Mouse (Mus musculus): ENCODE measurements around the gene Vezt. TPM values are rescaled to one million over a fixed set of nuclear protein-coding genes. Genes with fewer than 3 reads are reported as not detected.
A peak's percentile ranks its signal among the peaks of the same experiment; 100 is the strongest.

Gene Vezt
- total and polyA plus RNA-seq, 3 experiments, result 9.5 to 13.5 TPM; not detected in 1

GRCm38 (mm10) chr10:93912136-93912855 lies 123.3 kb downstream of the Vezt start (continued):
- TF ChIP-seq TAL1 (IDR thresholded peaks at IDR 0.05; ENCODE audit: low read length) (peak; percentile 58), ZC3H11A (IDR thresholded peaks at IDR 0.05; ENCODE audit: low read depth, low read length) (no peak), ETS1 (IDR thresholded peaks at IDR 0.05; ENCODE audit: low read depth, low read length) (peak; percentile 95)

- Histone ChIP-seq H3K36me3 (ENCODE audit: control insufficient read depth in 1 of 2, insufficient read depth in 2 of 2, low read length in 2 of 2) (peaks cover 0 to 37% of the 10 kb centered on the region in 2 experiments; a peak in 2 of 4 replicates), H3K4me1 (ENCODE audit: control insufficient read depth in 1 of 2, insufficient read depth in 2 of 2, low read length in 2 of 2) (peaks cover 22 to 37% of the 10 kb centered on the region in 2 experiments), H3K9ac (ENCODE audit: control insufficient read depth, low read depth, low read length, poor library complexity, severe bottlenecking) (peak overlapping the region; percentile 63), H3K4me3 (ENCODE audit: control insufficient read depth in 1 of 2, insufficient read depth in 1 of 2, low read depth in 2 of 2, low read length in 2 of 2) (peak overlapping the region in 1 of 2 experiments; percentile 34; a peak in 2 of 4 replicates), H3K79me2 (ENCODE audit: control insufficient read depth, insufficient read depth, low read length, poor library complexity) (no peaks in the 10 kb centered on the region; the same call in 1 of the 2 replicates), H3K27ac (ENCODE audit: control insufficient read depth, low read depth, low read length) (peak overlapping the region; percentile 91), H3K27me3 (ENCODE audit: control insufficient read depth in 1 of 2, insufficient read depth in 2 of 2, low read length in 2 of 2) (no peaks in the 10 kb centered on the region), H3K9me3 (replicated peaks; ENCODE audit: insufficient read depth, low read length) (no peaks in the 10 kb centered on the region)
- TF ChIP-seq MAFK (IDR thresholded peaks at IDR 0.05; ENCODE audit: borderline replicate concordance, low read depth, low read length) (no peak), POLR2AphosphoS5 (IDR thresholded peaks at IDR 0.05; ENCODE audit: borderline replicate concordance, low read depth, low read length) (no peak), EP300 (IDR thresholded peaks at IDR 0.05; ENCODE audit: low read depth in 1 of 2, low read length in 2 of 2) (peak; percentile 73 to 79), JUND (IDR thresholded peaks at IDR 0.05; ENCODE audit: low read depth, low read length) (peak; percentile 76; the same call in 1 of the 2 replicates), MYC (IDR thresholded peaks at IDR 0.05; ENCODE audit: low read depth, low read length) (peak; percentile 90), USF2 (IDR thresholded peaks at IDR 0.05; ENCODE audit: borderline replicate concordance in 1 of 2, insufficient read depth in 1 of 2, low read depth in 1 of 2, low read length in 2 of 2) (no peak), RCOR1 (IDR thresholded peaks at IDR 0.05; ENCODE audit: low read depth, low read length) (0 out of 2 replicates have a peak, but pooled peaks have one; percentile 36), ZKSCAN1 (IDR thresholded peaks at IDR 0.05; ENCODE audit: low read depth, low read length) (no peak), MAZ (IDR thresholded peaks at IDR 0.05; ENCODE audit: low read depth, low read length) (0 out of 2 replicates have a peak, but pooled peaks have one; percentile 17), CHD2 (IDR thresholded peaks at IDR 0.05; ENCODE audit: low read length) (no peak; the same call in 1 of the 2 replicates), TAL1 (IDR thresholded peaks at IDR 0.05; ENCODE audit: low read length) (peak; percentile 41; the same call in 1 of the 2 replicates), SIN3A (IDR thresholded peaks at IDR 0.05; ENCODE audit: low read length) (peak; percentile 69), NELFE (IDR thresholded peaks at IDR 0.05; ENCODE audit: low read depth, low read length) (peak; percentile 37; the same call in 1 of the 2 replicates), MAX (IDR thresholded peaks at IDR 0.05; ENCODE audit: low read length) (0 out of 2 replicates have a peak, but pooled peaks have one; percentile 48), NRF1 (IDR thresholded peaks at IDR 0.05; ENCODE audit: insufficient read depth, low read depth, low read length, poor library complexity, severe bottlenecking) (no peak), POLR2AphosphoS2 (IDR thresholded peaks at IDR 0.05; ENCODE audit: low read length) (no peak), GABPA (IDR thresholded peaks at IDR 0.05; ENCODE audit: low read depth, low read length) (no peak), TBP (IDR thresholded peaks at IDR 0.05; ENCODE audit: low read depth, low read length) (peak; percentile 61; the same call in 1 of the 2 replicates), TCF12 (IDR thresholded peaks at IDR 0.05; ENCODE audit: low read depth, low read length) (peak; percentile 47; the same call in 1 of the 2 replicates), SMC3 (IDR thresholded peaks at IDR 0.05; ENCODE audit: low read depth, low read length) (no peak), BHLHE40 (IDR thresholded peaks at IDR 0.05; ENCODE audit: borderline replicate concordance, low read depth, low read length) (peak; percentile 49; the same call in 1 of the 2 replicates), RAD21 (IDR thresholded peaks at IDR 0.05; ENCODE audit: low read depth, low read length) (no peak), GATA1 (IDR thresholded peaks at IDR 0.05; ENCODE audit: low read depth, low read length) (peak; percentile 74), MXI1 (IDR thresholded peaks at IDR 0.05; ENCODE audit: low read depth, low read length) (peak; percentile 48; the same call in 1 of the 2 replicates), ETS1 (IDR thresholded peaks at IDR 0.05; ENCODE audit: low read depth, low read length) (peak; percentile 89), ZC3H11A (IDR thresholded peaks at IDR 0.05; ENCODE audit: low read depth, low read length) (no peak), HCFC1 (IDR thresholded peaks at IDR 0.05; ENCODE audit: low read depth, low read length) (peak; percentile 53), KAT2A (conservative IDR thresholded peaks at IDR 0.05; ENCODE audit: low read depth, low read length) (no peak)
- DNase-seq (ENCODE audit: low read depth, low spot score), result peak; percentile 88
These were observed 124.3 kb downstream of the Vezt start for GRCm38 (mm10) chr10:93911326-93911725.
